Mouse (Mus musculus): Measurements from ENCODE around the gene Cdc42bpb.

Gene Cdc42bpb

GRCm38 (mm10) chr12:111377376-111377973 is at the start of gene Cdc42bpb:
Gene Cdc42bpb, minus strand, starts transcription at chr12:111377718.
- peak; percentile 95 to 97 for DNase-seq (ENCODE audit: low spot score in 2 of 2)

GRCm38 (mm10) chr12:111425789-111426460 is 48.4 kb upstream of the Cdc42bpb start:
- peak; percentile 80 to 90 for DNase-seq (ENCODE audit: low spot score in 2 of 2)

GRCm38 (mm10) chr12:111425258-111425657 is 47.7 kb upstream of the Cdc42bpb start:
- DNase-seq (ENCODE audit: low spot score in 2 of 2): peak; percentile 72 to 86

DNA sequence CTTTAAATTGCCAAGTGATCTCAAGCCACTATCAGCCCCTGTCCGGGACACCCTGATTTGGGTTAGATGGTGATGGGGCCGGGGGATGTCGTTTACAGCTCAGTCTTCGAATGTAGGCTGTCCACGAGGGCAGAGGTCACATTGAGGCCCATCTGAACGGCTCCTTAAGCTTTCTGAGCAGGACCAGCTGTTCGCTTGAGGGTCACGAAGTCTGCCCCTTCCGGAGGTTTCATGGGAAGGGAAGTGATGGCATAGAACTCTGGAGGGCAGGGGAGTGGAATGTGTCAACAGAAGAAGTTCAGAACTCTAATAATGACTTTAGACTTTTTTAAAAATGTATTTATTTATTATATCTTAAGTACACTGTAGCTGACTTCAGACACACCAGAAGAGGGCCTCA is 47.0 kb upstream of the Cdc42bpb start:
- DNase-seq (ENCODE audit: low spot score in 2 of 2): no peak

- no peak for DNase-seq (ENCODE audit: low spot score in 2 of 2)
Observed at GRCm38 (mm10) chr12:111423570-111424129, 46.1 kb upstream of the Cdc42bpb start.

GRCm38 (mm10) chr12:111422852-111423251 is 45.3 kb upstream of the Cdc42bpb start:
- DNase-seq (ENCODE audit: low spot score in 2 of 2): no peak

- no peak for DNase-seq (ENCODE audit: low spot score in 2 of 2)
Observed at GRCm38 (mm10) chr12:111420946-111421709, 43.6 kb upstream of the Cdc42bpb start.

DNA sequence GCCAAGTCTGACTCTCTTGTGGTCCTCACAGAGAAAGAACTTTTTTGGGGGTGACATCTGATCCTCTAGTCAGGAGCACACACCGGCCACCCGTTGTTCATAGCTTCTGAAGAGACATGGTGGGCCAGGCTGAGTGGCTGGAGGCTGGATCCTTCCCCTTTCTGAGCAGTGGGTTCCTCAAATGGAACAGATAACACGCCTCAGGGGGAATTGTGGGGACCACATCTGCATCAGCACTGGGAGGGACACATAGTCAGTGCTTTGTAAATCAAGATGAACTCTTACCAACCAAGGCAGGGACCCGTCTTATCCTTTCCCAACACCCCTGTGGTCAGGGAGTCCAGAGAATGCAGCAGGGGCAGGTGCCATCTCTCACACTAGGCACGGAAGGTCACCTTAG is 42.4 kb upstream of the Cdc42bpb start:
- no peak for DNase-seq (ENCODE audit: low spot score in 2 of 2)

- DNase-seq (ENCODE audit: low spot score in 2 of 2): peak; percentile 44 to 49
Observed at GRCm38 (mm10) chr12:111416921-111417779, 39.6 kb upstream of the Cdc42bpb start, which contains the start of gene Exoc3l4. Gene Exoc3l4, plus strand, starts transcription at chr12:111417017.

DNA sequence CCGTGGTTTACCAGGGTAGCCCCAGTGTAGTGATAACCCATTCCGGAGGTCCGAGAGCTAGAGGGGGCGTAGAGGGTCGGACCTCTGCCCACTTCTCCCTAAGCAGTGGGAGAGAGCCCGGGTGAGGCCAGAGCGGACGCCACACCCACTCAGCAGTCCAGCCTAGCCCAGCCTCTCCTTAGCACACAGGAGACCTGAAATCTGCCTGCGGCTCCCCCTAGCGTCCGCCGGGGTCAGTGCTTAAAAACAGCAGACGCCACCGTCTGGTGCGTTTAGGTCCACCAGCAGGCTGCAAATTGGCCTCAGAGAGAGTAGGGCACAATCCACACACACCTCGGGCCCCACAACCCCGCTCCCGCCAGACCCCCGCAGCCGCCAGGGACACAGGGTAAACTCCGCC is 35.8 kb upstream of the Cdc42bpb start:
- peak; percentile 82 to 91 for DNase-seq (ENCODE audit: low spot score in 2 of 2)

GRCm38 (mm10) chr12:111412581-111413284 is 35.2 kb upstream of the Cdc42bpb start:
- DNase-seq (ENCODE audit: low spot score in 2 of 2): peak; percentile 19 to 39

- peak; percentile 25 to 35 for DNase-seq (ENCODE audit: low spot score in 2 of 2)
Observed at GRCm38 (mm10) chr12:111411631-111412355, 34.3 kb upstream of the Cdc42bpb start.

DNA sequence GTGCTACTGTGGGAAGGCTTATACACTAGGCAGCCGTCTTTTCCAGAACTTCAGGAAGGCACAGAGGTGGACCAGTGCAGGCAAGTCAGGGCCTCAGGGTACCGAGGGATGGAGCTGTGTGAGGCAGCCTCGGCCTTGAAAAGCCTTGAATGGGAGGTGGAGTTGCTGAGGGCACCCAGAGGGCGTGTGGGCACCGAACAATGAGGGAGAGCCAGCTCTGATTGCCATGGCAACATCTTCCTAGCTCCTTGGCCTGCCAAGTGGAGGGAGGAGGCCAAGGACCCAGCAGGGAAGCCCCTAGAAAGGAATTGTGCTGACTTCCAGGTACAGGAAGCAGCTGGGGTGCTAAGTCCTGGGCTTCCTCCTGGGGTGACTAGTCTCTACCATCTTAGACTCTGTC is 32.1 kb upstream of the Cdc42bpb start:
- no peak for DNase-seq (ENCODE audit: low spot score in 2 of 2)

GRCm38 (mm10) chr12:111406622-111407021 is 29.1 kb upstream of the Cdc42bpb start, which contains the start of gene Lbhd2:
Gene Lbhd2, plus strand, starts transcription at chr12:111406809.
- DNase-seq (ENCODE audit: low spot score in 2 of 2): no peak

GRCm38 (mm10) chr12:111404880-111405279 is 27.4 kb upstream of the Cdc42bpb start:
- no peak for DNase-seq (ENCODE audit: low spot score in 2 of 2)

DNA sequence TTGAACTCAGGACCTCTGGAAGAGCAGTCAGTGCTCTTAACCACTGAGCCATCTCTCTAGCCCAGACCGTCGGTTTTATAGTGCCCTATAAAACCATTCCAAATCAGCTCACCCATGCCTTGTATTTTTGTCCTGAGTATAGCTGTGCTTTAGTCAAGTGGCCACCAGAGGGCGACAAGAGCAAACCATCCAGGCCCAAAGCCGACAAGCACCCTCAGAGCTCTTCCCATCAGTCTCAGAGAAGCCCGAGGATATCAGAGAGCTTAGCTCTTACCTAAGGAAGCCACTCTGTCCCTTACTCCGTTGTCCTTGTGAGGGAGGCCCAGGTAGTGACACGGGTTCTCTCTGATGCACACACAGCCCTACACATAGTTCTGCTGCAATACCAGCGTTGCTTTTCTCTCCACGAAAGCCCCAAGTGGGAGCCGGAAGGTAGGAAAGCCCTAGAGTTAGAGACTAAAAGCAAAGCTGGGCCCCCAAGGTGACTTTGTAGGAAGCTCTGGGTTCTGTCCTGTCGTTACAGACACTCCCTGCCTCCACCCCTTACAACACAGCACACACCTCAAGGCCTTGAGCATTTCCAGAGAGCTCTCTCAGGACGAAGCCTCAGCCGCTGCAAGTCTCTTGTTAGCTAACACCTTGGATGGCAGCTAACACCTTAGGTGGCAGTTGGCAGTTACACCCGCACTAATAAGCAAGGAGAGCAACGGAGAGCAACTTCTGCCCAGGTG is 24.1 kb upstream of the Cdc42bpb start:
- peak; percentile 50 to 75 for DNase-seq (ENCODE audit: low spot score in 2 of 2)

DNA sequence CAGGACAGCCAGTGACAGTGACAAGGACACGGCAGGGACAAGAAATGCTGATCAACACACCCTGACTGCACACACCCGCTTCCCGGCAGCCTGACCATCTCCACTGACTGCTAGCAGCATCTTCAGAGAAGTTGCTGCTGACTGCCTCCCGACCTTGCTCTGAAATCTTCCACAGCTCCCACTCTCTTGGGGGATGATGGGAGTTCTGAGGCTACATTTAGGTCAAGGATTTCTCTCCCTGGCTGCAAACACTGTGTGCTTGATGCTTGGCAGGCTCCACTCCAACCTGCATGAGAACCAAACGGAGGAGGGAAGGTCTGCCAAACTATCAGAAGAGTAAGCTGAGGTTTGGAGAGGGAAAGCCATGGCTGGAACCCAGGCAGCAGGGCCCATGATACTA is 19.5 kb upstream of the Cdc42bpb start:
- DNase-seq (ENCODE audit: low spot score in 2 of 2): no peak

- DNase-seq (ENCODE audit: low spot score in 2 of 2): no peak
Observed at GRCm38 (mm10) chr12:111394008-111394407, 16.5 kb upstream of the Cdc42bpb start.

DNA sequence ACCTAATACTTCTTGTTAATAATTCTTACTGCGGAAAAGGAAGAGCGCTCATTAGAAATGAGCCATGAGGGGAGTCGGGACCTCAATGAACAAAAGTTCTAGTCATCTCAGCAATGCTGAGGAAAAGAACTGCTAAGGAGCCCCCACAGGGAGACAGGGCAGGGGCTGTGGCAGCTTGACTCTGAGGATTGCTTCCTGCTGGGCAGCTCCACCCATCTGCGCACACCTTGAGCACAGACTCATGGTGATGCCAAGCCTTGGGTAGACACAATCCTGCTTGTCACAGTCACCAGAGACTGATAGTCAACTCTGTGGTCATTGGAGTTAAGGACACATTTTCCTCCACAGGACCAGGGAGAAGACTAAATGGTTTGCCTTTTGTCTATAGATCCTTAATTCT is 9.6 kb upstream of the Cdc42bpb start:
- DNase-seq (ENCODE audit: low spot score in 2 of 2): no peak

All from heart, adult 9 months (tissue).